In the genomic region with DNA sequence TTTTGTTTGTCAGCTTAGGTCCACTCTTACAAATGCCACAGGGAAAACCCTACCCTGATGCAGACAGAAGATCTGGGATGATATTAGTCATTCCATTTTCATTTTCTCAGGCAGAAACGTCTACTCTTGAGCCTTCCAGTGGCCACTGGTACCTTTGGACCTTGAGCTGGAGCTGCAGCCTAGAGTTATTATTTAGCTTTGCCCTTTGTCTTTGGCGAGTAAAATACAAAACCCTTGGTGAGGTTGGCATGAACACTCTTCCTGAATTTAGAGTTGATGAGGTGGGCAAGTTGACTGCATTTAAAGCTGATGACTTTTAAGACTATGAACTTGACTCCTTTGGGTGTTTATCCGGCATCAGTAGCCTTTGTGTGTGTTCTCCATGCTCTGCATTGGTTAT, we compare ENCODE assay signal across 17 mouse cellular contexts.
"Had no signal": no experiment of that assay in that cellular context is flagged by ENCODE, and none has a peak within 500 bp of the region (broad histone marks: within the 10 kb centered on the region; RNA-seq: fewer than 3 reads in every experiment).

No protein-coding gene starts in this region.

- DNase-seq: lung, adult 2 months; lung, postnatal 14 days; lung, postnatal 36 days; right cerebral cortex, postnatal 14 days; thymus, adult 2 months; thymus, postnatal 25 days; thymus, postnatal 4 days had no signal

- H3K27ac ChIP-seq: lung, embryonic 15.5 days; macrophage; midbrain, embryonic 13.5 days; midbrain, embryonic 15.5 days; neural tube, embryonic 12.5 days; stomach, embryonic 15.5 days; stomach, postnatal 0 days had no signal

- H3K36me3 ChIP-seq: lung, embryonic 15.5 days; midbrain, embryonic 13.5 days; midbrain, embryonic 15.5 days; neural tube, embryonic 12.5 days; stomach, embryonic 15.5 days had no signal

- H3K27me3 ChIP-seq: megakaryocyte, embryonic 14.5 days; midbrain, embryonic 13.5 days; midbrain, embryonic 15.5 days; neural tube, embryonic 12.5 days; stomach, embryonic 15.5 days had no signal

- H3K4me1 ChIP-seq: lung, embryonic 15.5 days; megakaryocyte, embryonic 14.5 days; midbrain, embryonic 13.5 days; neural tube, embryonic 12.5 days; stomach, embryonic 15.5 days had no signal

- H3K9me3 ChIP-seq: lung, embryonic 15.5 days; midbrain, embryonic 13.5 days; midbrain, embryonic 15.5 days; neural tube, embryonic 12.5 days; stomach, embryonic 15.5 days had no signal

- H3K9ac ChIP-seq: lung, embryonic 15.5 days; midbrain, embryonic 13.5 days; midbrain, embryonic 15.5 days; neural tube, embryonic 12.5 days; stomach, embryonic 15.5 days had no signal

- H3K4me3 ChIP-seq: lung, embryonic 15.5 days; megakaryocyte, embryonic 14.5 days; midbrain, embryonic 13.5 days; midbrain, embryonic 15.5 days; neural tube, embryonic 12.5 days; stomach, embryonic 15.5 days had no signal

- ATAC-seq: lung, postnatal 0 days; midbrain, embryonic 13.5 days; midbrain, embryonic 15.5 days had no signal

- H3K4me2 ChIP-seq: lung, embryonic 15.5 days; midbrain, embryonic 11.5 days; midbrain, embryonic 13.5 days; midbrain, embryonic 15.5 days; neural tube, embryonic 12.5 days; stomach, embryonic 15.5 days had no signal
